Comparison of ENCODE assay signal across 11 mouse cellular contexts in genomic region chr11:118460280-118460679, GRCm38 (mm10). TPM values are rescaled to one million over a fixed set of nuclear protein-coding genes. Genes with fewer than 3 reads are reported as not detected.
A peak's percentile ranks its signal among the peaks of the same experiment; 100 is the strongest.
DNase-seq lines count a peak whose midpoint lies in the region; TF ChIP-seq lines count a peak whose summit lies in the region.
"Had no signal": no experiment of that assay in that cellular context is flagged by ENCODE, and none has a peak within 500 bp of the region (broad histone marks: within the 10 kb centered on the region; RNA-seq: fewer than 3 reads in every experiment).

No protein-coding gene starts in this region.

- no peaks in the 10 kb centered on the region for H3K36me3 ChIP-seq in ES-E14 (ENCODE audit: control insufficient read depth, insufficient read depth, low read length, poor library complexity, severe bottlenecking)
- H3K36me3 ChIP-seq: heart, embryonic 15.5 days; midbrain, embryonic 10.5 days had no signal

- no peak for TF ChIP-seq POLR2A in cortical plate, adult 2 months (IDR thresholded peaks at IDR 0.05; ENCODE audit: extremely low read depth, insufficient read depth, low read length)

- H3K4me1 ChIP-seq in ES-E14 (ENCODE audit: control insufficient read depth in 2 of 2, insufficient read depth in 2 of 2, low read length in 2 of 2, poor library complexity in 1 of 2), result peaks cover 0 to 10% of the 10 kb centered on the region in 2 experiments; a peak in 2 of 4 replicates
- 0 out of 2 replicates have a peak, but pooled peaks cover 2% of the 10 kb centered on the region for H3K4me1 ChIP-seq in cortical plate, adult 2 months (ENCODE audit: control insufficient read depth, insufficient read depth, low read length)

- TF ChIP-seq CTCF in left cerebral cortex, adult 2 months (IDR thresholded peaks at IDR 0.05), result peak; percentile 64
- TF ChIP-seq CTCF in cortical plate, adult 2 months (IDR thresholded peaks at IDR 0.05; ENCODE audit: extremely low read depth, insufficient read depth, low read length), result peak; percentile 43

- no peak overlapping the region for H3K4me3 ChIP-seq in left cerebral cortex, adult 2 months
- no peak overlapping the region for H3K4me3 ChIP-seq in ES-E14 (ENCODE audit: insufficient read depth in 1 of 2, low read depth in 1 of 2, low read length in 2 of 2, poor library complexity in 1 of 2, severe bottlenecking in 1 of 2)
- H3K4me3 ChIP-seq in cortical plate, adult 2 months (ENCODE audit: insufficient read depth, low read length), result no peak overlapping the region
- H3K4me3 ChIP-seq: erythroblast, embryonic 14.5 days; heart, embryonic 15.5 days; midbrain, embryonic 10.5 days had no signal

- H3K9me3 ChIP-seq in ES-E14 (ENCODE audit: control insufficient read depth, insufficient read depth, low read depth, low read length), result no peaks in the 10 kb centered on the region
- H3K9me3 ChIP-seq: heart, embryonic 15.5 days; midbrain, embryonic 10.5 days had no signal

- no peak overlapping the region for H3K9ac ChIP-seq in ES-E14 (ENCODE audit: insufficient read depth, low read depth, low read length, poor library complexity, severe bottlenecking)
- H3K9ac ChIP-seq: heart, embryonic 15.5 days had no signal

- no peak overlapping the region for H3K27ac ChIP-seq in left cerebral cortex, adult 2 months
- no peak overlapping the region for H3K27ac ChIP-seq in ES-E14 (ENCODE audit: insufficient read depth, low read depth, low read length, poor library complexity, severe bottlenecking)
- H3K27ac ChIP-seq in cortical plate, adult 2 months (ENCODE audit: insufficient read depth, low read length), result no peak overlapping the region
- H3K27ac ChIP-seq: heart, embryonic 15.5 days had no signal

- DNase-seq in left cerebral cortex, adult 2 months (ENCODE audit: extremely low spot score in 1 of 2, low spot score in 2 of 2), result no peak
- no peak for DNase-seq in left cerebral cortex, adult 18-20 months (ENCODE audit: low spot score in 2 of 2)
- peak; percentile 51 for DNase-seq in ES-E14 (ENCODE audit: low read depth, low spot score)
- DNase-seq in testis, postnatal 14 days (ENCODE audit: low spot score), result peak; percentile 48
- DNase-seq in adrenal gland, postnatal 10 days, result no peak
- DNase-seq in cerebellum, postnatal 36 days, result no peak
- DNase-seq: right cerebral cortex, postnatal 25 days had no signal

- in situ Hi-C loops in ES-E14 (cut with MboI; ENCODE audit: low sequenced_read_pairs in 2 of 2, unreplicated experiment in 2 of 2), result no loop called here

- intact Hi-C loops in left cerebral cortex, adult 2 months (cut with DNase I), result no loop called here

TF ChIP-seq in ES-E14, 5 proteins besides CTCF, POLR2A, EP300 and RAD21:
- TF ChIP-seq CHD2 (IDR thresholded peaks at IDR 0.05; ENCODE audit: low read depth, low read length) (no peak), HCFC1 (IDR thresholded peaks at IDR 0.05; ENCODE audit: borderline replicate concordance, insufficient read depth, low read length) (no peak), MAFK (IDR thresholded peaks at IDR 0.05; ENCODE audit: insufficient read depth, low read depth, low read length) (no peak), ZC3H11A (IDR thresholded peaks at IDR 0.05; ENCODE audit: borderline replicate concordance, low read depth, low read length) (0 out of 2 replicates have a peak, but pooled peaks have one; percentile 30)
TF ChIP-seq in ES-E14: peak in this region for 1.

RNA-seq across cellular contexts. Expression of gene Engase, which starts 16.3 kb away (rescaled TPM):
- 10 to 100 TPM; 11.0 to 12.4 TPM for total RNA-seq in left cerebral cortex, adult 2 months (2021)
- total RNA-seq in left cerebral cortex, adult 18-20 months (2021), result 10 to 100 TPM; 13.3 to 14.1 TPM
- total RNA-seq in ES-E14 (2012; rRNA removed), result 10.8 and 16.2 TPM in 2 replicates
- 10.3 and 12.0 TPM in 2 replicates for polyA plus RNA-seq in cortical plate, adult 2 months (2012; rRNA removed)
- total RNA-seq in adrenal gland, postnatal 10 days (2021), result 10 to 100 TPM; 12.7 to 16.3 TPM

RNA-seq across cellular contexts. Expression of gene C1qtnf1, which starts 32.3 kb away (rescaled TPM):
- 1 to 10 TPM; 3.3 to 4.8 TPM for total RNA-seq in left cerebral cortex, adult 2 months (2021)
- total RNA-seq in left cerebral cortex, adult 18-20 months (2021), result 1 to 10 TPM; 4.3 to 4.6 TPM
- total RNA-seq in ES-E14 (2012; rRNA removed), result 0.36 and 0.48 TPM in 2 replicates
- polyA plus RNA-seq in cortical plate, adult 2 months (2012; rRNA removed), result 3.0 and 3.4 TPM in 2 replicates
- total RNA-seq in adrenal gland, postnatal 10 days (2021), result 10 to 100 TPM; 27.7 to 28.7 TPM
- polyA plus RNA-seq: erythroblast, embryonic 14.5 days had no signal

RNA-seq across cellular contexts. Expression of gene Cant1, which starts 41.4 kb away (rescaled TPM):
- total RNA-seq in left cerebral cortex, adult 2 months (2021), result 10 to 100 TPM; 37.9 to 41.0 TPM
- 10 to 100 TPM; 38.7 to 40.4 TPM for total RNA-seq in left cerebral cortex, adult 18-20 months (2021)
- total RNA-seq in ES-E14 (2012; rRNA removed), result 45.4 and 59.4 TPM in 2 replicates
- 36.9 and 39.0 TPM in 2 replicates for polyA plus RNA-seq in cortical plate, adult 2 months (2012; rRNA removed)
- 10 to 100 TPM; 29.7 to 29.8 TPM for total RNA-seq in adrenal gland, postnatal 10 days (2021)

RNA-seq across cellular contexts. Expression of gene Lgals3bp, which starts 58.4 kb away (rescaled TPM):
- 10 to 100 TPM; 17.1 to 20.0 TPM for total RNA-seq in left cerebral cortex, adult 2 months (2021)
- 10 to 100 TPM; 21.7 to 21.9 TPM for total RNA-seq in left cerebral cortex, adult 18-20 months (2021)
- 1.5 and 3.0 TPM in 2 replicates for total RNA-seq in ES-E14 (2012; rRNA removed)
- 29.1 and 37.5 TPM in 2 replicates for polyA plus RNA-seq in cortical plate, adult 2 months (2012; rRNA removed)
- 10 to 100 TPM; 55.4 to 58.3 TPM for total RNA-seq in adrenal gland, postnatal 10 days (2021)

Comparison
In these comparisons a context has a peak if more than half of its experiments do, and no peak if none do; other contexts are left out.
1. DNase-seq: peak in ES-E14 (single experiment) and testis, postnatal 14 days (single experiment); none in left cerebral cortex, adult 2 months (0 of 2), left cerebral cortex, adult 18-20 months (0 of 2), adrenal gland, postnatal 10 days (single experiment) and cerebellum, postnatal 36 days (0 of 2).
2. RNA of gene C1qtnf1, which starts 32.3 kb away (total RNA-seq): 27.7 to 28.7 TPM in adrenal gland, postnatal 10 days; 3.3 to 4.8 TPM in left cerebral cortex, adult 2 months, 4.3 to 4.6 TPM in left cerebral cortex, adult 18-20 months and 0.36 to 0.48 TPM in ES-E14; every median in the first group is over 4 times any median in the second.